Mouse (Mus musculus) MEL (cell line): Measurements from ENCODE around the gene Acap1. TPM values are rescaled to one million over a fixed set of nuclear protein-coding genes. Genes with fewer than 3 reads are reported as not detected.

ENCODE experiments used
- DNase-seq: peaks from one replicate; pipeline ENCODE4 v3.0.0; 2011; ENCODE audit warnings: low read depth, low spot score
- H3K27ac ChIP-seq: 2 replicates; pipeline ENCODE4 v1.5.1; 2012; ENCODE audit warnings: low read depth, mild to moderate bottlenecking, control low read depth, low read length, moderate library complexity; ENCODE audit not compliant: control insufficient read depth
- H3K27me3 ChIP-seq, 2 experiments: fragments of 150-350 bp in 1 of 2; sonication (generic) in 1 of 2; 2 replicates each; pipeline ENCODE4 v1.6.1; 2012; ENCODE audit warnings: low read length in 2 of 2, mild to moderate bottlenecking in 2 of 2, improper control_type of control experiment in 1 of 2, moderate library complexity in 1 of 2; ENCODE audit not compliant: insufficient read depth in 2 of 2, control insufficient read depth in 1 of 2
- H3K36me3 ChIP-seq, 2 experiments: 2 replicates each; pipeline ENCODE4 v1.6.1; 2012 to 2014; ENCODE audit warnings: low read length in 2 of 2, improper control_type of control experiment in 1 of 2, inconsistent platforms in 1 of 2, mild to moderate bottlenecking in 1 of 2; ENCODE audit not compliant: insufficient read depth in 2 of 2, control insufficient read depth in 1 of 2
- H3K4me1 ChIP-seq, 2 experiments: fragments of 150-350 bp in 1 of 2; sonication (generic) in 1 of 2; 2 replicates each; pipeline ENCODE4 v1.6.1; 2012; ENCODE audit warnings: low read length in 2 of 2, improper control_type of control experiment in 1 of 2, mild to moderate bottlenecking in 1 of 2; ENCODE audit not compliant: insufficient read depth in 2 of 2, control insufficient read depth in 1 of 2
- H3K4me3 ChIP-seq, 2 experiments: fragments of 150-350 bp in 1 of 2; sonication (generic) in 1 of 2; 2 replicates each; pipeline ENCODE4 v1.5.1; 2012; ENCODE audit warnings: low read depth in 2 of 2, low read length in 2 of 2, mild to moderate bottlenecking in 2 of 2, moderate library complexity in 2 of 2, control low read depth in 1 of 2, improper control_type of control experiment in 1 of 2; ENCODE audit not compliant: control insufficient read depth in 1 of 2, insufficient read depth in 1 of 2
- H3K79me2 ChIP-seq: 2 replicates; pipeline ENCODE4 v1.6.1; 2012; ENCODE audit warnings: mild to moderate bottlenecking, low read length, moderate library complexity; ENCODE audit not compliant: control insufficient read depth, poor library complexity, insufficient read depth
- H3K9ac ChIP-seq: 2 replicates; pipeline ENCODE4 v1.6.1; 2012; ENCODE audit warnings: low read depth, mild to moderate bottlenecking, control low read depth, low read length, moderate library complexity; ENCODE audit not compliant: control insufficient read depth, poor library complexity, severe bottlenecking
- H3K9me3 ChIP-seq: fragments of 150-350 bp; sonication (generic); replicated peaks from 2 replicates; pipeline ENCODE4 v1.6.1; 2012; ENCODE audit warnings: mild to moderate bottlenecking, low read length, improper control_type of control experiment, moderate library complexity; ENCODE audit not compliant: insufficient read depth
- ETS1 ChIP-seq: IDR thresholded peaks from 2 replicates; pipeline ENCODE4 v1.6.1; 2012; ENCODE audit warnings: low read depth, mild to moderate bottlenecking, inconsistent platforms, low read length, improper control_type of control experiment, moderate library complexity
- GATA1 ChIP-seq: IDR thresholded peaks from 2 replicates; pipeline ENCODE4 v1.6.1; 2011; ENCODE audit warnings: low read depth, low read length, improper control_type of control experiment
- POLR2A ChIP-seq, 2 experiments: IDR thresholded peaks; 2 replicates each; pipeline ENCODE4 v1.6.1; 2011 to 2012; ENCODE audit warnings: low read length in 2 of 2, mild to moderate bottlenecking in 2 of 2, control low read depth in 1 of 2, improper control_type of control experiment in 1 of 2, low read depth in 1 of 2, moderate library complexity in 1 of 2; ENCODE audit not compliant: control insufficient read depth in 1 of 2, insufficient read depth in 1 of 2, poor library complexity in 1 of 2
- POLR2AphosphoS2 ChIP-seq: IDR thresholded peaks from 2 replicates; pipeline ENCODE4 v1.6.1; 2011; ENCODE audit warnings: low read length, improper control_type of control experiment
- SIN3A ChIP-seq: IDR thresholded peaks from 2 replicates; pipeline ENCODE4 v1.6.1; 2012; ENCODE audit warnings: low read length, improper control_type of control experiment, inconsistent platforms
- SMC3 ChIP-seq: IDR thresholded peaks from 2 replicates; pipeline ENCODE4 v1.6.1; 2011; ENCODE audit warnings: low read depth, low read length, improper control_type of control experiment
- TAL1 ChIP-seq: IDR thresholded peaks from 2 replicates; pipeline ENCODE4 v1.6.1; 2012; ENCODE audit warnings: mild to moderate bottlenecking, inconsistent platforms, low read length, moderate library complexity, mixed read lengths
- TBP ChIP-seq: IDR thresholded peaks from 2 replicates; pipeline ENCODE4 v1.8.0; 2011; ENCODE audit warnings: low read depth, low read length, improper control_type of control experiment
- TCF12 ChIP-seq: IDR thresholded peaks from 2 replicates; pipeline ENCODE4 v1.6.1; 2014; ENCODE audit warnings: low read depth, mild to moderate bottlenecking, inconsistent platforms, low read length, improper control_type of control experiment, moderate library complexity
- ZKSCAN1 ChIP-seq: IDR thresholded peaks from 2 replicates; pipeline ENCODE4 v1.6.1; 2012; ENCODE audit warnings: low read depth, mild to moderate bottlenecking, inconsistent platforms, low read length, improper control_type of control experiment, moderate library complexity
- polyA plus RNA-seq, 2 experiments: library from polyadenylated mRNA; stranded (reverse) in 1 of 2; unstranded in 1 of 2; fragments of >175 nt in 1 of 2; fragments of >200 nt in 1 of 2; gene quantifications; 2 replicates each; pipeline versions ENCODE4 v1.2.1 to v1.2.4; 2012; ENCODE audit warnings: low replicate concordance in 2 of 2, low read depth in 1 of 2; ENCODE audit not compliant: insufficient read length in 2 of 2, insufficient read depth in 1 of 2, missing spikeins in 1 of 2
- total RNA-seq: library from RNA; depleted of rRNA; stranded (reverse); fragments of 300-350 nt; gene quantifications from 2 replicates; pipeline ENCODE4 v1.2.3, GENCODE M21; 2012; rRNA removed

The Acap1 gene
- total and polyA plus RNA-seq, 3 experiments, result 20.7 to 42.2 TPM; not detected in 1

DNA sequence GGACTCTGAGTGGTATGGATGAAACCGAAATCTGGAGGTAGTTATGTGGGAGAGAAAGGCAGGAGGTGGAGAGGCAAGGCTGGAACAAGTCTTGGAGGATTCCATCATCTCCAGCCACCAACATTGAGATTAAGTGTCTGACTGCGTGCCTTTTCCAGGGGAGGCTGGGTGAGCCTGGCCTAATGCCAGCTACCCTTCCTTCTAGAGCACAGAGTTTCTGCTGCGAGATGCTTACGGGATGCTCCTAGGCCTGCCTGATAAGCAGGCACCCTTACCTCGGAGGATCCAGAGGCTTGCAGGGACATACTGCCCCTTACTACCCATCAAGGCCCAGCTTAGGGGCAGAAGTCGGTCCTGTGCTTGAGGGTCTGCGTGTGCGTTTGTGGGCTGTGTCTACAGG is 61.8 kb downstream of the Acap1 start:
- no peaks in the 10 kb centered on the region; a peak in 1 of 4 replicates for H3K27me3 ChIP-seq
- peak overlapping the region; percentile 47 to 55 for H3K4me3 ChIP-seq
- peaks cover 2 to 10% of the 10 kb centered on the region in 2 experiments; a peak in 2 of 4 replicates for H3K36me3 ChIP-seq
- H3K4me1 ChIP-seq, result peaks cover 7 to 22% of the 10 kb centered on the region in 2 experiments
- H3K9ac ChIP-seq, result peak overlapping the region; percentile 74
- H3K9me3 ChIP-seq, result no peaks in the 10 kb centered on the region
- TF ChIP-seq SMC3 (peak; percentile 4; the same call in 1 of the 2 replicates), SIN3A (no peak), TAL1 (0 out of 2 replicates have a peak, but pooled peaks have one; percentile 14), GATA1 (peak; percentile 45; the same call in 1 of the 2 replicates), ETS1 (no peak), TBP (peak; percentile 52), ZKSCAN1 (peak; percentile 64; the same call in 1 of the 2 replicates), POLR2A (IDR thresholded peaks at IDR 0.05; ENCODE audit: control insufficient read depth in 1 of 2, insufficient read depth in 1 of 2, low read depth in 1 of 2, low read length in 2 of 2, poor library complexity in 1 of 2) (no peak; a peak in 1 of 4 replicates), TCF12 (peak; percentile 29; the same call in 1 of the 2 replicates), POLR2AphosphoS2 (peak; percentile 40; the same call in 1 of the 2 replicates)
- H3K27ac ChIP-seq, result peak overlapping the region; percentile 46
- H3K79me2 ChIP-seq, result peaks cover 1% of the 10 kb centered on the region; the same call in 1 of the 2 replicates
- peak; percentile 89 for DNase-seq

Other genes with a start within 250 kb of the Acap1 start
Only the 30 nearest of the 40 such genes appear.
- 16.6 and 22.2 TPM in 2 replicates for gene Polr2a, start 136.9 kb downstream of the Acap1 start, total RNA-seq
- gene Polr2a, start 136.9 kb downstream of the Acap1 start, polyA plus RNA-seq, result 100 to 1,000 TPM in 1 of 2 experiments, 10 to 100 TPM in 1; 73.9 to 193 TPM
- 0.08 TPM in 1 of 2 replicates, not detected in the other for gene Slc35g3, start 133.6 kb downstream of the Acap1 start, total RNA-seq
- gene Slc35g3, start 133.6 kb downstream of the Acap1 start, polyA plus RNA-seq, result under 1 TPM in 1 of 2 experiments, not detected in 1; 0.22 TPM
- 1.4 and 2.4 TPM in 2 replicates for gene Zbtb4, start 129.6 kb downstream of the Acap1 start, total RNA-seq
- gene Zbtb4, start 129.6 kb downstream of the Acap1 start, polyA plus RNA-seq, result 1 to 10 TPM in 1 of 2 experiments, not detected in 1; 2.7 TPM
- 0.31 and 0.33 TPM in 2 replicates for gene Chrnb1, start 99.6 kb downstream of the Acap1 start, total RNA-seq
- 1 to 10 TPM in 1 of 2 experiments, not detected in 1; 1.6 TPM for gene Chrnb1, start 99.6 kb downstream of the Acap1 start, polyA plus RNA-seq
- gene Fgf11, start 93.7 kb downstream of the Acap1 start, total RNA-seq, result 4.8 and 5.1 TPM in 2 replicates
- 10 to 100 TPM in 1 of 2 experiments, not detected in 1; 26.8 TPM for gene Fgf11, start 93.7 kb downstream of the Acap1 start, polyA plus RNA-seq
- gene Tmem102, start 89.9 kb downstream of the Acap1 start, total RNA-seq, result 0.29 and 0.31 TPM in 2 replicates
- gene Tmem102, start 89.9 kb downstream of the Acap1 start, polyA plus RNA-seq, result 1 to 10 TPM in 1 of 2 experiments, not detected in 1; 2.4 TPM
- 0.04 TPM in 1 of 2 replicates, not detected in the other for gene Gm39566, start 80.2 kb downstream of the Acap1 start, total RNA-seq
- gene Gm39566, start 80.2 kb downstream of the Acap1 start, polyA plus RNA-seq, result not detected
- not detected in 2 replicates for gene Spem2, start 77.1 kb downstream of the Acap1 start, total RNA-seq
- not detected for gene Spem2, start 77.1 kb downstream of the Acap1 start, polyA plus RNA-seq
- 0.19 TPM in 1 of 2 replicates, not detected in the other for gene Spem1, start 73.4 kb downstream of the Acap1 start, total RNA-seq
- under 1 TPM in 1 of 2 experiments, not detected in 1; 0.15 TPM for gene Spem1, start 73.4 kb downstream of the Acap1 start, polyA plus RNA-seq
- 20.3 and 20.9 TPM in 2 replicates for gene Nlgn2, start 57.8 kb downstream of the Acap1 start, total RNA-seq
- 10 to 100 TPM; 29.8 to 43.3 TPM for gene Nlgn2, start 57.8 kb downstream of the Acap1 start, polyA plus RNA-seq
- 176 and 190 TPM in 2 replicates for gene Tmem256, start 57.0 kb downstream of the Acap1 start, total RNA-seq
- gene Tmem256, start 57.0 kb downstream of the Acap1 start, polyA plus RNA-seq, result 100 to 1,000 TPM in 1 of 2 experiments, not detected in 1; 181 TPM
- 3.8 and 4.6 TPM in 2 replicates for gene Plscr3, start 49.2 kb downstream of the Acap1 start, total RNA-seq
- gene Plscr3, start 49.2 kb downstream of the Acap1 start, polyA plus RNA-seq, result 10 to 100 TPM in 1 of 2 experiments, not detected in 1; 26.0 TPM
- gene Tnk1, start 36.8 kb downstream of the Acap1 start, total RNA-seq, result 0.13 and 0.35 TPM in 2 replicates
- gene Tnk1, start 36.8 kb downstream of the Acap1 start, polyA plus RNA-seq, result under 1 TPM in 1 of 2 experiments, not detected in 1; 0.25 TPM
- gene Tmem95, start 17.5 kb downstream of the Acap1 start, total RNA-seq, result not detected in 2 replicates
- gene Tmem95, start 17.5 kb downstream of the Acap1 start, polyA plus RNA-seq, result not detected
- gene Kctd11, start 14.1 kb downstream of the Acap1 start, total RNA-seq, result 0.19 and 0.26 TPM in 2 replicates
- gene Kctd11, start 14.1 kb downstream of the Acap1 start, polyA plus RNA-seq, result under 1 TPM in 1 of 2 experiments, not detected in 1; 0.49 TPM
- gene 2810408A11Rik, start 5.4 kb upstream of the Acap1 start, total RNA-seq, result 0.69 and 0.81 TPM in 2 replicates
- 1 to 10 TPM in 1 of 2 experiments, not detected in 1; 1.3 TPM for gene 2810408A11Rik, start 5.4 kb upstream of the Acap1 start, polyA plus RNA-seq
- 47.3 and 58.0 TPM in 2 replicates for gene Neurl4, start 5.5 kb upstream of the Acap1 start, total RNA-seq
- 10 to 100 TPM in 1 of 2 experiments, not detected in 1; 50.9 TPM for gene Neurl4, start 5.5 kb upstream of the Acap1 start, polyA plus RNA-seq
- gene Gps2, start 18.3 kb upstream of the Acap1 start, total RNA-seq, result 64.5 and 78.0 TPM in 2 replicates
- 100 to 1,000 TPM in 1 of 2 experiments, not detected in 1; 113 TPM for gene Gps2, start 18.3 kb upstream of the Acap1 start, polyA plus RNA-seq
- 1,428 and 1,539 TPM in 2 replicates for gene Eif5a, start 26.4 kb upstream of the Acap1 start, total RNA-seq
- 1,000 to 10,000 TPM; 1,272 to 3,185 TPM for gene Eif5a, start 26.4 kb upstream of the Acap1 start, polyA plus RNA-seq
- 0.33 and 0.50 TPM in 2 replicates for gene Ybx2, start 40.3 kb upstream of the Acap1 start, total RNA-seq
- gene Ybx2, start 40.3 kb upstream of the Acap1 start, polyA plus RNA-seq, result under 1 TPM in 1 of 2 experiments, not detected in 1; 0.92 TPM
- 0.12 TPM in 1 of 2 replicates, not detected in the other for gene Slc2a4, start 52.6 kb upstream of the Acap1 start, total RNA-seq
- gene Slc2a4, start 52.6 kb upstream of the Acap1 start, polyA plus RNA-seq, result under 1 TPM in 1 of 2 experiments, not detected in 1; 0.19 TPM
- 0.26 and 0.31 TPM in 2 replicates for gene Cldn7, start 69.2 kb upstream of the Acap1 start, total RNA-seq
- gene Cldn7, start 69.2 kb upstream of the Acap1 start, polyA plus RNA-seq, result under 1 TPM in 1 of 2 experiments, not detected in 1; 0.36 TPM
- 47.3 and 49.6 TPM in 2 replicates for gene Ctdnep1, start 85.6 kb upstream of the Acap1 start, total RNA-seq
- gene Ctdnep1, start 85.6 kb upstream of the Acap1 start, polyA plus RNA-seq, result 100 to 1,000 TPM in 1 of 2 experiments, not detected in 1; 133 TPM
- 170 and 189 TPM in 2 replicates for gene Elp5, start 87.0 kb upstream of the Acap1 start, total RNA-seq
- 100 to 1,000 TPM in 1 of 2 experiments, not detected in 1; 222 TPM for gene Elp5, start 87.0 kb upstream of the Acap1 start, polyA plus RNA-seq
- gene Gabarap, start 95.6 kb upstream of the Acap1 start, total RNA-seq, result 105 and 132 TPM in 2 replicates
- 100 to 1,000 TPM in 1 of 2 experiments, not detected in 1; 241 TPM for gene Gabarap, start 95.6 kb upstream of the Acap1 start, polyA plus RNA-seq
- gene Phf23, start 100.2 kb upstream of the Acap1 start, total RNA-seq, result 88.2 and 112 TPM in 2 replicates
- 100 to 1,000 TPM in 1 of 2 experiments, not detected in 1; 108 TPM for gene Phf23, start 100.2 kb upstream of the Acap1 start, polyA plus RNA-seq
- 40.1 and 41.9 TPM in 2 replicates for gene Dvl2, start 105.1 kb upstream of the Acap1 start, total RNA-seq
- gene Dvl2, start 105.1 kb upstream of the Acap1 start, polyA plus RNA-seq, result 10 to 100 TPM in 1 of 2 experiments, not detected in 1; 38.5 TPM
- 123 and 140 TPM in 2 replicates for gene Acadvl, start 119.9 kb upstream of the Acap1 start, total RNA-seq
- 10 to 100 TPM in 1 of 2 experiments, not detected in 1; 92.5 TPM for gene Acadvl, start 119.9 kb upstream of the Acap1 start, polyA plus RNA-seq
- 6.5 and 7.9 TPM in 2 replicates for gene Dlg4, start 121.4 kb upstream of the Acap1 start, total RNA-seq
- gene Dlg4, start 121.4 kb upstream of the Acap1 start, polyA plus RNA-seq, result 10 to 100 TPM in 1 of 2 experiments, not detected in 1; 24.7 TPM
- gene Asgr1, start 158.5 kb upstream of the Acap1 start, total RNA-seq, result 0.13 TPM in 1 of 2 replicates, not detected in the other
- under 1 TPM in 1 of 2 experiments, not detected in 1; 0.31 TPM for gene Asgr1, start 158.5 kb upstream of the Acap1 start, polyA plus RNA-seq